Mouse (Mus musculus) heart, embryonic 11.5 days (tissue): Measurements from ENCODE around the gene Pop5. TPM values are rescaled to one million over a fixed set of nuclear protein-coding genes. Genes with fewer than 3 reads are reported as not detected.

Source experiments
- ATAC-seq: fragments of 200-750 bp; cut with Nextera tagmentation; replicated peaks from 2 replicates; pipeline ENCODE4 v1.8.0; 2017; ENCODE audit warnings: moderate library complexity; ENCODE audit not compliant: insufficient number of reproducible peaks, low FRiP score, low TSS enrichment
- H3K27ac ChIP-seq: fragments of 300-500 bp; sonication (generic); 2 replicates; pipeline ENCODE4 v1.5.1; 2014; ENCODE audit warnings: mild to moderate bottlenecking, low read depth, low read length
- H3K27me3 ChIP-seq: fragments of 300-500 bp; sonication (generic); 2 replicates; pipeline ENCODE4 v1.6.1; 2014; ENCODE audit warnings: mild to moderate bottlenecking, low read length, mixed read lengths; ENCODE audit not compliant: control insufficient read depth, insufficient read depth
- H3K36me3 ChIP-seq: fragments of 300-500 bp; sonication (generic); 2 replicates; pipeline ENCODE4 v1.6.1; 2014; ENCODE audit warnings: mild to moderate bottlenecking, low read length, moderate library complexity, mixed read lengths; ENCODE audit not compliant: control insufficient read depth, insufficient read depth
- H3K4me1 ChIP-seq: fragments of 300-500 bp; sonication (generic); 2 replicates; pipeline ENCODE4 v1.6.1; 2014; ENCODE audit warnings: low read length; ENCODE audit not compliant: control insufficient read depth, insufficient read depth
- H3K4me2 ChIP-seq: fragments of 300-500 bp; sonication (generic); 2 replicates; pipeline ENCODE4 v1.6.1; 2014; ENCODE audit warnings: mild to moderate bottlenecking, moderate library complexity
- H3K4me3 ChIP-seq: fragments of 300-500 bp; sonication (generic); 2 replicates; pipeline ENCODE4 v1.5.1; 2014; ENCODE audit warnings: low read depth, low read length
- H3K9ac ChIP-seq: fragments of 300-500 bp; sonication (generic); 2 replicates; pipeline ENCODE4 v1.6.1; 2014; ENCODE audit warnings: mild to moderate bottlenecking, low read depth, low read length, moderate library complexity
- H3K9me3 ChIP-seq: fragments of 300-500 bp; sonication (generic); replicated peaks from 2 replicates; pipeline ENCODE4 v1.6.1; 2016; ENCODE audit warnings: low read length; ENCODE audit not compliant: control insufficient read depth
- WGBS: fragments of 180-500 bp; shearing (Covaris S2); extraction: QIAGEN DNeasy Blood & Tissue Kit; methylation state at CpG from one replicate; pipeline ENCODE4 v1.1.7; 2014; ENCODE audit not compliant: insufficient replicate concordance; 5-methylcytosine and 5-hydroxymethylcytosine counted together
- polyA plus RNA-seq: library from polyadenylated mRNA; unstranded; fragments of >200 nt; fragmentation: Nextera tagmentation; extraction: Ambion mirVana; gene quantifications from 2 replicates; pipeline ENCODE4 v1.2.1, GENCODE M21; 2014

Gene Pop5
- polyA plus RNA-seq, 1 experiment from 2014 or later: 90.6 TPM

GRCm38 (mm10) chr5:115230830-115231551 lies 4.6 kb upstream of the Pop5 start:
- Histone ChIP-seq H3K4me3 (no peak overlapping the region), H3K36me3 (no peaks in the 10 kb centered on the region), H3K9ac (no peak overlapping the region), H3K27ac (no peak overlapping the region), H3K9me3 (no peaks in the 10 kb centered on the region), H3K4me2 (peak overlapping the region; percentile 32; the same call in 1 of the 2 replicates), H3K4me1 (peaks cover 9% of the 10 kb centered on the region), H3K27me3 (peaks cover 9% of the 10 kb centered on the region; the same call in 1 of the 2 replicates)
- 39% methylated on average over 15 of the region's 15 CpGs for WGBS
- ATAC-seq: 0 out of 2 replicates have a peak, but pooled peaks have one; percentile 33

GRCm38 (mm10) chr5:115231552-115232120 lies 4.0 kb upstream of the Pop5 start:
- ATAC-seq: no peak
- no peaks in the 10 kb centered on the region for H3K9me3 ChIP-seq
- WGBS: 50% methylated on average over 16 of the region's 16 CpGs
- no peak overlapping the region for H3K4me3 ChIP-seq
- H3K27me3 ChIP-seq: peaks cover 9% of the 10 kb centered on the region; the same call in 1 of the 2 replicates
- H3K27ac ChIP-seq: no peak overlapping the region
- H3K4me1 ChIP-seq: peaks cover 9% of the 10 kb centered on the region
- no peak overlapping the region for H3K9ac ChIP-seq
- H3K4me2 ChIP-seq: peak overlapping the region; percentile 32
- H3K36me3 ChIP-seq: no peaks in the 10 kb centered on the region

GRCm38 (mm10) chr5:115232516-115232915 lies 3.1 kb upstream of the Pop5 start:
- WGBS: 69% methylated on average over 6 of the region's 6 CpGs
- Histone ChIP-seq H3K9ac (no peak overlapping the region), H3K36me3 (no peaks in the 10 kb centered on the region), H3K4me2 (no peak overlapping the region), H3K27me3 (peaks cover 9% of the 10 kb centered on the region; the same call in 1 of the 2 replicates), H3K4me3 (no peak overlapping the region), H3K4me1 (peaks cover 9% of the 10 kb centered on the region), H3K9me3 (no peaks in the 10 kb centered on the region), H3K27ac (no peak overlapping the region)
- ATAC-seq: no peak

GRCm38 (mm10) chr5:115233031-115233780 lies 2.4 kb upstream of the Pop5 start:
- Histone ChIP-seq H3K4me3 (no peak overlapping the region), H3K9ac (no peak overlapping the region), H3K4me1 (peaks cover 9% of the 10 kb centered on the region), H3K27me3 (peaks cover 9% of the 10 kb centered on the region; the same call in 1 of the 2 replicates), H3K36me3 (no peaks in the 10 kb centered on the region), H3K9me3 (no peaks in the 10 kb centered on the region), H3K27ac (no peak overlapping the region), H3K4me2 (no peak overlapping the region)
- ATAC-seq: no peak
- WGBS: 86% methylated on average over 14 of the region's 14 CpGs

- Histone ChIP-seq H3K27me3 (peaks cover 9% of the 10 kb centered on the region; the same call in 1 of the 2 replicates), H3K36me3 (no peaks in the 10 kb centered on the region), H3K4me1 (peaks cover 16% of the 10 kb centered on the region), H3K4me3 (no peak overlapping the region), H3K27ac (no peak overlapping the region), H3K9ac (no peak overlapping the region), H3K9me3 (no peaks in the 10 kb centered on the region), H3K4me2 (no peak overlapping the region)
- ATAC-seq: no peak
- WGBS: 56% methylated on average over 6 of the region's 6 CpGs
Measured at GRCm38 (mm10) chr5:115234519-115234918, 1.1 kb upstream of the Pop5 start.

GRCm38 (mm10) chr5:115235323-115235771 lies 289 bp upstream of the Pop5 start:
- Histone ChIP-seq H3K36me3 (peaks cover 3% of the 10 kb centered on the region), H3K27ac (no peak overlapping the region), H3K9me3 (no peaks in the 10 kb centered on the region), H3K4me1 (peaks cover 16% of the 10 kb centered on the region), H3K4me2 (peak overlapping the region; percentile 82), H3K4me3 (peak overlapping the region; percentile 53), H3K27me3 (peaks cover 9% of the 10 kb centered on the region; the same call in 1 of the 2 replicates), H3K9ac (peak overlapping the region; percentile 67)
- 0 out of 2 replicates have a peak, but pooled peaks have one; percentile 15 for ATAC-seq
- under 1% methylated on average over 44 of the region's 45 CpGs for WGBS

- Histone ChIP-seq H3K4me3 (peak overlapping the region; percentile 94), H3K9me3 (no peaks in the 10 kb centered on the region), H3K27ac (peak overlapping the region; percentile 75), H3K27me3 (peaks cover 9% of the 10 kb centered on the region; the same call in 1 of the 2 replicates), H3K9ac (peak overlapping the region; percentile 78), H3K4me1 (peaks cover 7% of the 10 kb centered on the region), H3K36me3 (peaks cover 26% of the 10 kb centered on the region), H3K4me2 (peak overlapping the region; percentile 96)
- WGBS: under 1% methylated on average over 88 of the region's 88 CpGs
- peak; percentile 86 for ATAC-seq
Measured at GRCm38 (mm10) chr5:115237803-115238728, 2.4 kb downstream of the Pop5 start.
